Mouse (Mus musculus): ENCODE measurements at regions not wholly inside any gene's neighbourhood (a gene's known extent, or its start where the extent isn't known, plus 50 kb on each side); places are given as distances from the start of the nearest gene placed in this dataset.
A peak's percentile ranks its signal among the peaks of the same experiment; 100 is the strongest.

GRCm38 (mm10) chr4:74466081-74466480 lies 223.8 kb downstream of the Kdm4c start:
- no peak for DNase-seq
- intact Hi-C loops (cut with DNase I), result no loop called here

- intact Hi-C loops (cut with DNase I), result no loop called here
- no peak for DNase-seq
These were observed 270.2 kb downstream of the Kdm4c start for GRCm38 (mm10) chr4:74512489-74512888.

- intact Hi-C loops (cut with DNase I), result no loop called here
- no peak for DNase-seq
These were observed 311.6 kb downstream of the Kdm4c start for GRCm38 (mm10) chr4:74553888-74554287.

- intact Hi-C loops (cut with DNase I), result loop anchor here (10.0 kb wide), 2 partner anchors 401 to 1921 kb away; no protein-coding TSS in a partner anchor
- DNase-seq, result peak in 1 of 2 experiments; percentile 35
These were observed 321.3 kb downstream of the Kdm4c start for GRCm38 (mm10) chr4:74563565-74563964.

GRCm38 (mm10) chr4:74586400-74586799 lies 344.1 kb downstream of the Kdm4c start:
- intact Hi-C loops (cut with DNase I), result no loop called here
- peak in 1 of 2 experiments; percentile 2 for DNase-seq

GRCm38 (mm10) chr4:74587125-74587524 lies 344.8 kb downstream of the Kdm4c start:
- intact Hi-C loops (cut with DNase I), result no loop called here
- no peak for DNase-seq

GRCm38 (mm10) chr4:74588761-74589160 lies 346.5 kb downstream of the Kdm4c start:
- intact Hi-C loops (cut with DNase I), result no loop called here

GRCm38 (mm10) chr4:74613032-74613431 lies 370.7 kb downstream of the Kdm4c start:
- DNase-seq, result peak in 1 of 2 experiments; percentile 27
- intact Hi-C loops (cut with DNase I), result no loop called here

More at GRCm38 (mm10) chr4:74588761-74589160, 346.5 kb downstream of the Kdm4c start:
- DNase-seq, result peak in 1 of 2 experiments; percentile 48
